Mouse (Mus musculus) adrenal gland, postnatal 4 days (tissue): Measurements from ENCODE around the gene Stra8. TPM values are rescaled to one million over a fixed set of nuclear protein-coding genes. Genes with fewer than 3 reads are reported as not detected.

Experiments
- total RNA-seq, 2 experiments: library from RNA; stranded (reverse); gene quantifications; 2 replicates each; pipeline ENCODE4 v1.2.3; 2021

The Stra8 gene
- total RNA-seq, 2 experiments from 2014 or later, result not detected

Other genes with a start within 250 kb of the Stra8 start
- 10 to 100 TPM; 22.1 to 24.7 TPM for gene Agbl3, start 139.7 kb upstream of the Stra8 start, total RNA-seq
- gene Tmem140, start 57.0 kb upstream of the Stra8 start, total RNA-seq, result 10 to 100 TPM; 15.4 to 16.8 TPM
- gene Cyren, start 42.1 kb upstream of the Stra8 start, total RNA-seq, result 1 to 10 TPM; 8.8 to 9.8 TPM
- 10 to 100 TPM; 23.9 to 24.7 TPM for gene Wdr91, start 9.3 kb upstream of the Stra8 start, total RNA-seq
- under 1 TPM; 0.48 to 0.92 TPM for gene Slc23a4, start 68.2 kb downstream of the Stra8 start, total RNA-seq
- 10 to 100 TPM; 25.0 to 26.0 TPM for gene Cnot4, start 213.6 kb downstream of the Stra8 start, total RNA-seq